Mouse (Mus musculus) granulocyte monocyte progenitor cell, adult 5-6 weeks (primary cell): ENCODE measurements around the gene Gpr137b. TPM values are rescaled to one million over a fixed set of nuclear protein-coding genes. Genes with fewer than 3 reads are reported as not detected.
"Not testable (repeated sequence)": the region's sequence is repeated elsewhere in the genome, so short reads cannot be mapped to it uniquely, and the experiment has no call there.

Experiments
- ATAC-seq: replicated peaks from 2 replicates; pipeline ENCODE4 v1.8.0; 2016; ENCODE audit warnings: mild to moderate bottlenecking, moderate TSS enrichment, inconsistent platforms; ENCODE audit not compliant: poor library complexity, severe bottlenecking
- total RNA-seq, 2 experiments: library from RNA; stranded (forward) in 1 of 2; stranded (reverse) in 1 of 2; fragments of 200-712, 200-1000 nt in 1 of 2; fragments of >200 nt in 1 of 2; fragmentation: Nextera tagmentation in 1 of 2; gene quantifications; 2 replicates each; pipeline ENCODE4 v1.2.3; 2014 to 2017

Gene Gpr137b
- total RNA-seq, 2 experiments from 2014 or later, result not detected

GRCm38 (mm10) chr13:13371436-13371835 lies 22.4 kb downstream of the Gpr137b start:
- peak; percentile 37; the same call in 1 of the 2 replicates for ATAC-seq

GRCm38 (mm10) chr13:13366371-13366770 lies 27.4 kb downstream of the Gpr137b start:
- ATAC-seq, result not testable (repeated sequence)

DNA sequence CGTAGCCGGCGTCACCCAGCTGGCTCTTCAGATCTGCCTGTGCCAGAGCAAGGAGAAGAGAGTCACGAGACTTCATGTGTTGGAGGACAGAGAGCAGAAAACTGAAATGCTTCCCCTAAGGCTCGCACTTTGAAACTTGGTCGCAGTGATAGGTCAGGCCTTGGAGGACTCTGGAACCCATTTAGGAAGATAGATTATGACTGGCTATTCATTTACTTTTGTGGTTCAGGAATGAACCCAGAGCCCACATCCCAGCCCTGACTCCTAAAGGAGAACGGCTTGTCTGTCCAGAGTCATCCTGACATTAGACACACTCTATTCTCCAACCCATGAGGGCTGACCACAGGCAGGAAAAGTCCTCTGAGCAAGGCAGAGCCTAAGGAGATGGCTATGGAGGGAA lies 30.3 kb downstream of the Gpr137b start:
- not testable (repeated sequence) for ATAC-seq

DNA sequence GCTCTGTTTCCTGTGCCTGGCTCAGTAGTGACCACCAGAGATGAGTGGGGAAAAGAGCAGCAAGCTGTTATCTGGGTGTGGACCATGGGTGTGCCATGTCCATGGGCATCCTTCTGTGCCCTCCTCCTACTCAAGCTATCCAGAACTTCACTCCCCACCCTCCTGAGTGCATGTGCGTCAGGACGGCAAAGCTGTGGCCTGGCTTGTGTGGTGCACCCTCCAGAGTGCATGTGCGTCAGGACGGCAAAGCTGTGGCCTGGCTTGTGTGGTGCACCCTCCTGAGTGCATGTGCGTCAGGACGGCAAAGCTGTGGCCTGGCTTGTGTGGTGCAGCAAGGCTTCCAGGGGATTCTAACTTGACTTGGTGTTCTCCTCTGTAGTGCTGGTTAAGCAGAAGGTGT lies 31.6 kb downstream of the Gpr137b start:
- not testable (repeated sequence) for ATAC-seq

GRCm38 (mm10) chr13:13360045-13360444 lies 33.8 kb downstream of the Gpr137b start:
- ATAC-seq, result peak; percentile 24; the same call in 1 of the 2 replicates

DNA sequence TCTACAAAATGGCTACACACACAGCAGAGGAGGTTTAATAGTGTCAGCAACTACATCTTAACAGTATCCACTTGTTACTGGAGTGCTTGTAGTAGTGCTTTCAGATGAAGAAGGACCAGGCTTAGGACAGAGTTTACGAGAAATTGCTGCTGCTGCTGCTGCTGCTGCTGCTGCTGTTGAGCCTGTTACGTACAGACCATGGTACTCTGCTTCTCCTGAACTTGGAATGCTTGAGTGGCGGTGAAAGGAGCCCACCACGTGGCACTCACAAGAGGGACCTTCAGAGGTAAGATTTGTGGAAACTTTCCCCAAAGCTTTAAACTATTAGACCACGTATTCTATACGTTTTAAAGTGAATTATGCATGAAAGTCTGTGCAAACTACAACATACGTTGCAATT lies 35.2 kb downstream of the Gpr137b start:
- ATAC-seq, result not testable (repeated sequence)

GRCm38 (mm10) chr13:13358097-13358496 lies 35.7 kb downstream of the Gpr137b start:
- ATAC-seq, result not testable (repeated sequence)

DNA sequence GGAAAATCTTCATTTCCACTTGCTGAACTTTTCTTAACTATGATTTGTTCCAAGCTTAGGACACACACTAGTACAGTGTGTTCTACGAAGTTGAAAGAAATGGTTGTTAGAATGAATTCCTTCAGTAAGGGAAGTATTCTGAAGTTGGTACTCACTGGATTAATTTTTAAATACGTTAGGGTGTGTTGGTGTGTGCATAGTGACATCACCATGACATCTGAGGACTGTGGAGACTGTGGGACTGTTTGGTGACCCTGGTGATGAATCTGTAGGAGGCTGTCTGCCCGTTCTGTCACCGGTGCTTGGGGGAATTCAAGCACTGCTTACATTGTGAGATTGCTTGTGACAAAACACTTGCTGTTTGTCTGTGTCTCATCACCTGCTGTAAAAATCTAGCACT lies 41.7 kb downstream of the Gpr137b start:
- ATAC-seq, result not testable (repeated sequence)

- ATAC-seq, result not testable (repeated sequence)
Observed at GRCm38 (mm10) chr13:13350681-13351080, 43.1 kb downstream of the Gpr137b start.

- ATAC-seq, result peak; percentile 69
Observed at GRCm38 (mm10) chr13:13349288-13349687, 44.5 kb downstream of the Gpr137b start.

DNA sequence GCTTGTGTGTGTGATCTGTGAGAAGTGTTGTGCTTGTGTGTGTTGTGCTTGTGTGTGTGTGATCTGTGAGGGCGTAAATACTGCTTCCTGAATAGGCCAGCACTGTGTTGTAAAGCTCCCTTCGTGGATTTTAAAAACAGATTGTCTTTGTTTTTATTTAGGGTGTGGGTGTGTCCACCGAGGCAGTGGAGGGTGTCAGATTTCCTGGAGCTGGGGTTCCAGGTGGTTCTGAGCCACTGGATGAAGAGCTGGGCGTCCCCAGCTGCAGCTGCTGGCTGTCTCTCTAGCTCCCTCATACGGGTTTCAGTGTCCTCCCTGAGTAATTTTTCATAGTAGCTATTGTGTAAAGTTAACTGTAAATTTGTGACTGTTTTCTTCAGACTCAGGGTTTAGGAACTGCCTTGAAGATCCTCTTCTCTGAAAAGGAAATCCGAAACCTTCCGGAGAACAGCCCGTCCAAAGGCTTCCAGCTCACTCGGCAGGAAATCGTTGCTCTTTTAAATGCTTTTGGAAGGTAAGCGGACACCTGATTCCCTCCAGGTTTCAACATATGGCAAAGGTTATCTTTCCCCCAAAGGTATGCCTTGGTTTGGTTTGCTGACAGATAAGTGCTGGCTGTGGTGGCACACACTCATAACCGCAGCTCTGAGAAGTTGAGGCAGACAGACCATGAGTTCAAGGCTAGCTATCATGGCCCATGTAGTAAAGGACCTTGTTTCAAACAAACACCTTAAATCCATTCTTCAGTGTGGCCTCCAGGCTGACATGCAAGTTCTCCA lies 46.0 kb downstream of the Gpr137b start:
- ATAC-seq, result not testable (repeated sequence)

- not testable (repeated sequence) for ATAC-seq
Observed at GRCm38 (mm10) chr13:13337361-13337760, 56.5 kb downstream of the Gpr137b start.

DNA sequence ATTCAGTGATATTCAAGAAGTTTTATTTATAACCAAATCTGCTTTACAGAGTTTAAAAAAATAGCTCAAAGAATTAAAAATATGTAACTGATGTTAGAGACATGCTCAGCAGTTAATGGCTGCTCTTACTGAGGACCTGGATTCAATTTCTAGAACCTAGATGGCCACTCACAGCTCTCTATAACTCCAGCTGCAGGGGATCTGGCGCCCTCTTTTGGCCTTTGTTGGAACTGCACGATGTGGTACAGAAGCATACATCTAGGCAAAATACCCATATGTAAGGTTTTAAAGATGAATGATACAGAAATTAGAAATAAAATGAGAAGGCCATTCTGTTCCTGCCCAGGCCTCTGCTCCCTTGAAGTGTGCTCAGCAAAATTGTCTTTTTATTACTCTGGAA lies 64.9 kb downstream of the Gpr137b start:
- ATAC-seq, result peak; percentile 73

Other genes starting within 250 kb of the Gpr137b start
- not detected in 2 replicates for gene Prl2c5, start 211.3 kb downstream of the Gpr137b start, total RNA-seq (2014; fragmentation: Nextera tagmentation)
- not detected in 2 replicates for gene Prl2c5, start 211.3 kb downstream of the Gpr137b start, total RNA-seq (2017)
- not detected in 2 replicates for gene Nid1, start 43.5 kb upstream of the Gpr137b start, total RNA-seq (2014; fragmentation: Nextera tagmentation)
- gene Nid1, start 43.5 kb upstream of the Gpr137b start, total RNA-seq (2017), result not detected in 2 replicates
- gene Lyst, start 196.4 kb upstream of the Gpr137b start, total RNA-seq (2014; fragmentation: Nextera tagmentation), result 68.7 and 69.9 TPM in 2 replicates
- gene Lyst, start 196.4 kb upstream of the Gpr137b start, total RNA-seq (2017), result 77.8 and 90.0 TPM in 2 replicates